Mouse (Mus musculus) cerebellum, adult 2 months (tissue): ENCODE results near the gene Med13l.

Source experiments
- CTCF ChIP-seq: fragments of 200-500 bp; IDR thresholded peaks from 2 replicates; pipeline ENCODE4 v1.5.1; 2011; ENCODE audit warnings: low read depth, mild to moderate bottlenecking, control low read depth, low read length, moderate library complexity, borderline replicate concordance; ENCODE audit not compliant: insufficient read depth
- POLR2A ChIP-seq: fragments of 200-500 bp; IDR thresholded peaks from 2 replicates; pipeline ENCODE4 v1.6.1; 2011; ENCODE audit warnings: low read length, control low read depth, borderline replicate concordance; ENCODE audit not compliant: insufficient read depth

DNA sequence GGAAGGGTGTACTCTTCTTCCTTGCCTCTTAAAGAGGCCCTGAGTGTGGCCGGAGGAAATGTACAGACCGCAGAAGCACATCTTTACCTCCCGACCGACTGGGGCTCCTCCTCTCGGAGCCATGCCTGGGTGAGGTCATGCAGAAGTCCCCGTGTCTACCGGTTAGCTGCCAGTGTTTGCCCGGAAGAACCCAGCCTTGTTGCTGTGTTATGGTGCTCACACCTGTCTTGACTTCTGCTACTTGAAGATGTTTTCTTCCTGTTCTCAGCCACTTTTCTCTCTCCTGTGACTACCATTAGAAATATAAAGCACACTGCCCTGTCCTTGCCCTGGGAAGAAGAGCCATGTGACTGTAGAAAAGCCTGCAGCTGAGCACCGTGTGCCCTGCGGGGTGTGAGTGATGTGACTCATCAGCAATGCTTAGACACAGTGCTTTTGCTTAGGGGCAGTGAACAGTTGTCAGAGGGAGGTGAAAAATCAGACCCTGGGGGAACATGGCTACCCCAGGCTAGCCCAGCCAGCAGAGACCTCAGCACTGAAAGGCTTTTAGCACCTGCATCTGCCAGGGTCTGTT lies 193.1 kb downstream of the Med13l start:
- TF ChIP-seq POLR2A (no peak), CTCF (no peak)
